ENCODE assay signal across 8 mouse cellular contexts in the genomic region with DNA sequence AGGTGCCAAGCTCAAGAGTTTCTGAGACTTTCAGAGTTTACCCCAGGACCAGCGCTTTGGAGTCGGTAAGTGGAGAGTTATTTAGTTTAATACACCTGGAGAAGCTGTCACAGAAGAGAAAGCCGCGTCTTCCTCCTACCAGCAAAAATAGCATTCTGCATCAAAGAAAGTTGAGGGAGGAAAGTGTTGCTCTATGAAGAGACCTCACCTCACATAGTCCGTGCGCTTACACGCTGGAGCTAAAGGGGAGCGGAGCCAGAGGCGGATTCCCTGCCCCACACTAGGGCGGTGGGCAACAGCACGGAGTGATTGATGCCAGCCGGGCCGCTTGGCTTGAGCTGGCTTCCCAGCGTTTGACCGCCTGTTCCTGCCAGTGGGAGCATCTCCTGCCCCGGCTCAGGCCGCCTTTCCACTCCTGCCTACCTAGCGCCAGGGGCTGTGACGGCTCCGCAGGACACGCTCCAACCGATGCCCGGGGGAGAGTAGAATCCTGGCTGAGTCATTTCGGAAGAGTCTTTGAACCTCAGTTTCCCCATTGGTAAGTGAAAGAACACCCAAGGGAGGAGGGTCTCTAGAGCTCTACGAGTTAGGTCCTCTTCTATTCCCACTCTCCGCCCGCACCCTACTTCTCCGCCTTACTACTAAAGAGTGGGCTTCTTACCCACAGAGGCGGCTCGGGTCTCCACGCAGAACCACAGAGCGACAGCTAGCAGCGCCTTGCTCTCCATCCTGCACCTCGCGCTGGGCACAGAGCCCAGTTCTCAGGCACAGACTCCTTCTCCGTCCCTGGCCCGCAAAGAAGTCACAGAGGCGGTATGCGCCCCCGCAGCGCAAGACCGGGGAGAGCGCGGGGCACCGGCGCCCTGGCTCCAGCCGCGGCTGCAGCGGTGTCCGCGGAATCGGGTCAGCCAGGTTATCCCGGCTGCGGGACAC. TPM values are rescaled to one million over a fixed set of nuclear protein-coding genes. Genes with fewer than 3 reads are reported as not detected.
DNase-seq lines count a peak whose midpoint lies in the region; ATAC-seq and TF ChIP-seq lines count a peak whose summit lies in the region.

No protein-coding gene starts in this region.

- peak overlapping the region; percentile 73 for H3K4me3 ChIP-seq in liver, adult 2 months (ENCODE audit: insufficient read depth, low read depth, low read length)
- peak overlapping the region; percentile 24 for H3K4me3 ChIP-seq in cortical plate, adult 2 months (ENCODE audit: insufficient read depth, low read length)
- H3K4me3 ChIP-seq in forebrain, embryonic 16.5 days (replicated peaks; ENCODE audit: low read length) = peak overlapping the region; percentile 60

- no peaks in the 10 kb centered on the region; the same call in 1 of the 2 replicates for H3K36me3 ChIP-seq in liver, adult 2 months (ENCODE audit: control insufficient read depth, insufficient read depth, low read length)
- H3K36me3 ChIP-seq in forebrain, embryonic 16.5 days (ENCODE audit: control insufficient read depth, insufficient read depth) = no peaks in the 10 kb centered on the region
- H3K36me3 ChIP-seq in splenic B cell, adult 2 months (ENCODE audit: control insufficient read depth, insufficient read depth, low read length, poor library complexity, severe bottlenecking) = no peaks in the 10 kb centered on the region

- no peaks in the 10 kb centered on the region for H3K4me1 ChIP-seq in liver, adult 2 months (ENCODE audit: control insufficient read depth, insufficient read depth, low read length)
- no peaks in the 10 kb centered on the region for H3K4me1 ChIP-seq in cortical plate, adult 2 months (ENCODE audit: control insufficient read depth, insufficient read depth, low read length)
- H3K4me1 ChIP-seq in forebrain, embryonic 16.5 days (replicated peaks; ENCODE audit: control insufficient read depth, insufficient read depth, low read length) = peaks cover 22% of the 10 kb centered on the region

- WGBS in liver, adult 2 months = 4% methylated on average over 54 of the region's 54 CpGs
- WGBS in forebrain, embryonic 16.5 days = under 1% methylated on average over 54 of the region's 54 CpGs

- ATAC-seq in forebrain, embryonic 16.5 days = peak; percentile 78
- peak; percentile 18; the same call in 1 of the 2 replicates for ATAC-seq in megakaryocyte progenitor cell, adult 5-6 weeks (replicated peaks; ENCODE audit: poor library complexity)

- TF ChIP-seq POLR2A in liver, adult 2 months (IDR thresholded peaks at IDR 0.05; ENCODE audit: extremely low read depth, insufficient read depth, low read length) = no peak
- no peak for TF ChIP-seq POLR2A in cortical plate, adult 2 months (IDR thresholded peaks at IDR 0.05; ENCODE audit: extremely low read depth, insufficient read depth, low read length)

- no peak for TF ChIP-seq CTCF in liver, adult 2 months (IDR thresholded peaks at IDR 0.05; ENCODE audit: low read depth, low read length)
- TF ChIP-seq CTCF in cortical plate, adult 2 months (IDR thresholded peaks at IDR 0.05; ENCODE audit: extremely low read depth, insufficient read depth, low read length) = no peak

- H3K9ac ChIP-seq in liver, adult 2 months (ENCODE audit: low read depth, low read length) = peak overlapping the region; percentile 69
- peak overlapping the region; percentile 57 for H3K9ac ChIP-seq in forebrain, embryonic 16.5 days (replicated peaks; ENCODE audit: low read depth, low read length)

- peak overlapping the region; percentile 99 for H3K4me2 ChIP-seq in forebrain, embryonic 16.5 days (ENCODE audit: low read length)

- peaks cover 11% of the 10 kb centered on the region for H3K27me3 ChIP-seq in liver, adult 2 months (ENCODE audit: control insufficient read depth, insufficient read depth, low read length)
- H3K27me3 ChIP-seq in forebrain, embryonic 16.5 days (replicated peaks; ENCODE audit: control insufficient read depth, insufficient read depth, low read length) = peaks cover 45% of the 10 kb centered on the region
- no peaks in the 10 kb centered on the region; the same call in 1 of the 2 replicates for H3K27me3 ChIP-seq in splenic B cell, adult 2 months (ENCODE audit: control insufficient read depth, insufficient read depth, low read length, poor library complexity, severe bottlenecking)

- peak overlapping the region; percentile 82 for H3K27ac ChIP-seq in liver, adult 2 months (replicated peaks; ENCODE audit: insufficient read depth, low read depth, low read length)
- no peak overlapping the region for H3K27ac ChIP-seq in cortical plate, adult 2 months (ENCODE audit: insufficient read depth, low read length)
- peak overlapping the region; percentile 52; the same call in 1 of the 2 replicates for H3K27ac ChIP-seq in forebrain, embryonic 16.5 days (ENCODE audit: low read length)

- no peaks in the 10 kb centered on the region; the same call in 1 of the 2 replicates for H3K79me2 ChIP-seq in liver, adult 2 months (ENCODE audit: control insufficient read depth, insufficient read depth, low read length)

- H3K9me3 ChIP-seq in forebrain, embryonic 16.5 days (ENCODE audit: control insufficient read depth, low read length) = no peaks in the 10 kb centered on the region

- no peak for DNase-seq in liver, adult 2 months (ENCODE audit: extremely low read depth, low read depth, low spot score)
- DNase-seq in liver (no peak), MN1 (ENCODE audit: low spot score) (no peak)
- DNase-seq in kidney, postnatal 10 days = peak; percentile 65
- peak; percentile 3 for DNase-seq in splenic B cell, adult 2 months (ENCODE audit: low read depth, low spot score)

RNA-seq across cellular contexts. Expression of gene Kdr, which starts 0.6 kb away (rescaled TPM):
- total RNA-seq in liver, adult 2 months (2014; rRNA removed) = 33.4 and 35.1 TPM in 2 replicates
- polyA plus RNA-seq in liver, adult 2 months (2012; rRNA removed) = 5.8 and 7.8 TPM in 2 replicates
- polyA plus RNA-seq in cortical plate, adult 2 months (2012; rRNA removed) = 7.3 and 9.1 TPM in 2 replicates
- polyA plus RNA-seq in forebrain, embryonic 16.5 days (2015; fragmentation: Nextera tagmentation; extraction: Ambion mirVana) = 22.8 and 26.0 TPM in 2 replicates
- total RNA-seq in megakaryocyte progenitor cell, adult 5-6 weeks (2015) = 0.02 and 0.10 TPM in 2 replicates
- not detected in 2 replicates for total RNA-seq in megakaryocyte progenitor cell, adult 5-6 weeks (2017)

Comparison
In these comparisons a context has a peak if more than half of its experiments do, and no peak if none do; other contexts are left out.
1. DNase-seq: peak in kidney, postnatal 10 days (single experiment) and splenic B cell, adult 2 months (single experiment); none in liver, adult 2 months (single experiment), liver (single experiment) and MN1 (single experiment).
2. Peak in every context shown above with its lines, with median percentiles within 50 percentile points of each other: H3K4me3 ChIP-seq.